Mouse (Mus musculus) natural killer cell, adult 2 months (primary cell): ENCODE measurements around the gene Vgll2.

Experiments
- DNase-seq, 2 experiments: peaks; one replicate each; pipeline ENCODE4 v3.0.0; 2022; ENCODE audit warnings: low spot score in 2 of 2

The Vgll2 gene

DNA sequence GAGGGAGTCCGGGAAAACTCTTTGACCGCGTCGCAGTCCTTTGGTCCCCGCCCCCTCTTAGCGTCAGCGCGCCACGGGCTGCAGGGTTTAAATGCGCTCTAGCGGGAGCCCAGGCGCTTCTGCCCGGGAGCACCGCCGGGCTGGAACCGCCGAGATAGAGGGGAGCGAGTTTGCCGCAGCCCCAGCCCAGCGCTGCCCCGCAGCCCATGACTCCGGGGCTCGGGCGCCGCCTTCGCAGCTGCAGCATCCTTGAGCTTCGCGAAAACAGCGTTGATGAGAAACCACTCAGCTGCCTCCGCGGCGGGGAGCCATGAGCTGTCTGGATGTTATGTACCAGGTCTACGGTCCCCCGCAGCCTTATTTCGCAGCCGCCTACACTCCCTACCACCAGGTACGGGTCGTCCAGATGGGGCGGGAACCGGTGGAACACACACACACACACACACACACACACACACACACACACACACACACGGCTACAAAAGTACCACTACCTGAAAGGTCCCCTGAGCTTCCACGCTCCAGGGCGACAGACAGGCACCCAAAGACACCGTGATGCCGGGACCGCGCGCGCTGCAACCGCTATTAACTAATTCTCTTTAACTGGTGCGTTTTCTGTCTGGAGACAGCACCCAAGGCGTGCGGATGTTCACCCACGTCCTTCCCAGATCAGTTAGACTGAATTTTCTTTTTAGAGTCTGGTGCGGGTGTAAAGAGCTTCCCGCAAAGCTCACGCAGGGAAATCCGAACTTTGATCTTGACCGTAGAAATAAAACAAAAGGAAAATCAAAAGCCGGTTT is at the start of gene Vgll2:
Gene Vgll2, plus strand, starts transcription at position 90 of the 800 bp plus-strand sequence.
- no peak for DNase-seq

DNA sequence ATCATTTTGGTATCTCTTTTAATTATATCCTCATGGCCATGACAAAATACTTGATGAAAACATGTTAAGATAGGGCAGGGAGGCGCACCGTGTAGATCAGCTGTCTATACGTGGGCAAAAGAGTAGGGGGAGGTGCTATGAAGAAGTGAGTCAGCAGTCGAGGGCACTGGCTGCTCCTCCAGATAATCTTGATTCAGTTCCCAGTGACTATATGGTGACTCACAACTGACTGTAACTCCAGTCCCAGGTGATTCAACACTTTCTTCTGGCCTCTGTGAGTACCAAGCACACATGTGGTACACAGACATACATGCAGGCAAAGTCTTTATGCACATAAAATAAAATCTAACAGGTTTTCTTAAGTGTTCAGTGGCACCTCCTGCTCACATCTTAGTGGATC is 47.2 kb upstream of the Vgll2 start:
- no peak for DNase-seq

DNA sequence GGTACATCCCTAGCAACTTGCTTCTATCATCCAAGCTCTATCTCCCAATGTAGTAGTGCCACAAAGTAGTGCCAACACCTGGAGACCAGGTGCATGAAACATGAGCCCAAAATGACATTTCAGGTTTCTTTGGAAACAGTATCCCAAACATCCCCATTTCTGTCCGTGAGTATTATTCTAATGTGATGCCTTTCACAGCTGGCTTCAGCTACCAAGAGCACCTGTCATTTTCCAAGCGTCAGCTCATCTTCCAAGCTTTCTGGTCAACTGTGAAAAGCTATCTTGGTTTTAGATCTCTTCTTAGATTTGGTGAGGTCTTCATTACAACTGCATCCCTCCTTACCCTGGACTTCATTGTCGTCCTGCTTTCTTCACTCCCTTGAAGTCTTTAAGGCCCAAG is 46.7 kb upstream of the Vgll2 start:
- no peak for DNase-seq

GRCm38 (mm10) chr10:51981651-51982050 is 40.7 kb upstream of the Vgll2 start:
- DNase-seq: no peak

DNA sequence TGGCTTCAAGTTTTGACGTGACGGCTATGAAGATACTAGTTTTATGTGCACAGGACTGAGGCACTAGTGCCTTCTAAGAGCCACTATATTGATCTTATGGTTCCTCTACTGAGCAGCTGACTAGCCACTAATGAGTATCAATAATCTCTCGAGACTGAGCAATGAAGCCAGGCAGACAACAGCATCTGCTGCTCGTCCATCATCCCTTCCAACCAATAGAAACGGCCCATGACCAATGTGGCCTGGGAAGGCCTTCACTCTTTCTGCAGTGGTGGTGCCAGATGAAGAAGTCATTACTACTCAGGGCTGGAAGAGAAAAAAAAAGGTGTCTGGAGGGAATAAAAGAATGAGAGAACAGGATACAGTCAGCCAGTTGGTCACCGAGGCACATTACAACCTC is 39.9 kb upstream of the Vgll2 start:
- DNase-seq: no peak

DNA sequence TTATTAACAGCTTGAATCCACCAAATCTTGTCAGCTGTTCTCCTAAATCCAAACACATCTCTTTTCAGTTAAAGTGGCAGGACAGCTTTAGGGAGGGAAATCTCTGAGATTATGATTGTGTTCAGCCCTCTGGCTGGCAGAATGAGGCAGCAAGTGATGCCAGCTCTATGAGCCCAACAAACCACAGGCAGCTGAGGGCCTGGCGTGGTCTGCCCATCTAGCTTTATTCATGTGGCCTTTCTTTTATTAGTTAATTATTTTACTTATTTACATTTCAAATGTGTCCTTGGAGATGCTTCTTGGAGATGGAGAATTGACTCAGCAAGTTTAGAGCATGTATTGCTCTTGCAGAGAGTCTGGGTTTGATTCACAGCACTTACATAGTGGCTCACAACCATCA is 3.8 kb upstream of the Vgll2 start:
- no peak for DNase-seq

DNA sequence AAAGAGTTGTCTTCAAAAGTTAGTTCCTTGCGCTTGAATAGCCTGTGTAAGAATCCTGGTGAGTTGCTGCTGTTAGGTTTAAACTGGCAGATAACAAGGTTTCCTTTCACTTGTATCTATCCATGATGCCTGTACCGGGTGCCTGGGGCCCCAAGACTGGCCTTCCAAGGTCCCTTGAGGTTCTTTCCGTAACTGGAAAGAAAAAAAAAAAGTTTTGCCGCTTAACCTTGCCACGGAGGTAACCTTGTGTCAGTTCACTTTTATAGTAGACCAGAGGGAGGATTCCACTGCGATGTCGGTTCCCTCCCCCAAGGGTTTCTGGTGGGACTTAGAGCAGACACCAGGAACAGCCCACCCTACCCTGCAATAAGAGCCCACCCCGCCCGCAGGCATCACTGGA is 1.1 kb upstream of the Vgll2 start:
- no peak for DNase-seq

DNA sequence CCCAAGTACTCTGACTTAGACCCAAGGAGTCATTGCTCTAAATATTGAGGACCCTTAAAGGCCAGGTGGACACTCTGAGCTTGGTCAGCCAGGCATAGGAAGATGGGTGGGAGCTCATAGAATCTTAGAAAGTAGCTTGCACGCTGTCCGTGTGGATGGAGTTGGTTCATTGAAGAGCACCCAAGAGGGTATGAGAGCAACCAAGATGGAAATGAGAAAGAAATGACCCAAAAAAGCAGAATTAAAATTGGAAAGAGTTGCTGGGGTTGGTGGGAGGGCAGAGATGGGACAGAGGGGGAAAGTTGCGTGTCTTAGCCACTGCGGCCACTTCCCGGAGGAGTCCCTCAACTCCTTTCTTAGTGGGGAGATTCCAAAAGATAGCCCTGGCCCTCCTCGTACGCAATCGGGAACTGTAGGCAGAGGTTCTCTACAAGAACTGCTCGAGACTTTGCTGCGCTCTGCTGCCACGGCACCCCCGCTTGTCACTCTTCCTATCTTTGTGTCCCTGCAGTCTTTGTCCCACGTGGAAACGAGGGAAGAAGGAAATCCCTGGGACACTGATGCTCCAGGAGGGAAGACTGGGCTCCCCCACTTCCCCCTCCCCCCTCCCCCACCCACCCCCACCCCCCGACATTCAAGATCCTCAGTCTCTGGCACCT is 437 bp upstream of the Vgll2 start:
- no peak for DNase-seq

DNA sequence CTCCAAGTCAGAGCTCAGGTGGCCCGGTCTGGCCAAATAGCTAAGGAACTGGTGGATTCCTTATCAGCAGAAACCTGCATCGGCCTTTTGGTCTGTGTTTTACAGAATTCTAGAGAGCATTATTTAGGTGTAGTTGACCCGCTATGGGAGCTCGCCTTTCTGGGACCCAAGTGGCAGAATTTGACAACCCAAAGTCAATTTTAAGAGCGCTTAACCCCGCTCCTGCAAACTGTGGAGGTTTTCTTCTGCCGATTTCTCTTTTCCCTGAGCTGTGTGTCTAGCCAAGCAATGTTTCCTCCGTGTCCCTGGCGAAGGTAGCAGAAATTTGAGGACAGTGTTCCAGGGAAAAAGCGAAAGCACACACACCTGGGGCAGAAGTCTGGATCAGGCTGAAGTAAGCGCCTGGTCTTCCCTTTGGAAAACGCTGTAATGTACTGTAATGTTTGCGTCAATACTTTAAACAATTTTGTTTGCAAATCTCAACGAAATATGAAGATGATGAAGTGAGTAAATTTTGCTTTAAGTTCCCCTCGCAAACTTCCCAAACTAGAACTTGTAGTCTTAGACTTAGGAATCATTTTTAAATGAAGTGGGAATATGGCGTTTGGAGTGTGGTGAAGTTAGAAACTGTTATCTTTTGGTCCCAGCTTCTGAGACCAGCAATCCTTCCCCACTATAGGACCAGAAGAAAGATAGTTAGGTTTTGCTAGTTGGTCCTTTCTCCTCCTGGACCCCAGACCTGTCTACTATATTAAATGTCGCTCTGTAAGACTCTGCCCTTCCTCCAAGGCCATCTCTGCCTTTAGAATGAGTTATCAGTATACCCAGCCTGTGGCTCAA is 1.1 kb downstream of the Vgll2 start:
- DNase-seq: no peak

- DNase-seq: no peak
These were observed 1.7 kb downstream of the Vgll2 start for GRCm38 (mm10) chr10:52024053-52024410.

DNA sequence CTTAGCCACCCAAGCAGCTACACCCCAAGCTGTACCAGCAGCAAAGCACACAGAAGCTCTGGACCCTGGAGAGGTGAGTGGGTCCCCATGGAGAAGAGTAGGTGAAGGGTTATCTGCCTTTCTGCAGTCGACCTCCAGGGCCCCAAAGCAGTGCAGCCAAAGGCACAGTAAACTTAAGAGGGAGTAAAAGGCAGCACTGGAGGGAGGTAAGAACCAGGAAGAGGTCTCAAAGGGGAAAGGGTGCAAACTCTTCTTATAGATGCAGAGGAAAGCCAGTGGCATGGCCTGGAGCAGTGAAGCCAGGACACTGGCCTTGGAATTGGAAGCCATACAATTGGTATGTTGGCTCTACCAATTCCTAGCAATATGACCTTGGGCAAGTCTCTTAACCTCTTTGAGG is 3.0 kb downstream of the Vgll2 start:
- DNase-seq: no peak

DNA sequence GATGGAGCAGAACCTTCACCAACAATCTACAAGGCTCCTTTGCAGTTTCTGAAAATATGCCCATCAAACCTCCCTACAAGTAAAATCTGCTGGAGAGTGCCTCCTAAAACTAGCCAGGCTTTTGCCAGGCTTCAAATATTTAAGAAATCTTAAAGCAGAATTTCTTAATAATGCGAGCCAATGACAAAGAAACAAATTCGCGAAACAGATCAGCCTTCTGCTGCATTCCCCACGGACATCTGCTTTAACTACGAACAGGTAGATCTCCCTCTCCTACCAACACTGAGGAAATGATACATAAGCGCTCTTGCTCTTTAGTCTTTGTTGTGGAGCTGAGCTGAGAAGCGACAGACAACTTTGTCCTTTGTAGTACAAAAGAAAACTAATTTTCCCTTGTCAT is 3.5 kb downstream of the Vgll2 start:
- DNase-seq: no peak

GRCm38 (mm10) chr10:52027161-52028035 is 5.1 kb downstream of the Vgll2 start:
- DNase-seq: no peak

GRCm38 (mm10) chr10:52028561-52029370 is 6.5 kb downstream of the Vgll2 start:
- no peak for DNase-seq

DNA sequence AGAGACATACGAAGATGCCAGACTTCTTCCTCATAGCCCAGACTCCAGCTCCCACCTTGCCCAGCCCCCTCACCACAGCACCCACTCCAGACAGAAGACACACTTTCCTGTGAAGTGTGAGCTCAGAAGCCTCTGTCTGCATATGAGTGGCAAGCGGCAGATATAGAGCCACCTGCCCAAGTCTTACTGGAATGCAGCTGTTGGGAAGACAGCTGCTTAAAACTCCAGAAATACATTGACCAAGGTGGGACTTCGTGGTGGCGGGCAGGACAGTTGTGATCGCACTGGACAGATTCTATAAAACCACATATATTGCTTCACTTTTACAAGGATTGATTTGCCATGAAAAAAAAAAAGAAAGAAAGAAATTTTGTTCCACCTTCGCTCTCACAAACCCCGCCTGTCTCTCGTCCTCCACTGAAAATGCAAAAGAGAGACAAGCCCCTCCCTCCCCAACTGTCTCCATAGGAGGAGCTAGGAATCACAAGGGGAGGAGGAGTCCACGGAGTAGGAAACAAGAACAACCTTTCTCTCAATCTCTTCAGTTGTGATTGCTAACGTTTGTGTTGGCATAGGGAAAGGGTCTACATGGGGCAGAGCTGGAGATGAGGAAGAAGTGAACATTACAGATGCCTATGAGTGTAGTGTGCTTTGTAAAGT is 7.2 kb downstream of the Vgll2 start:
- DNase-seq: no peak

- no peak for DNase-seq
These were observed 11.4 kb downstream of the Vgll2 start for GRCm38 (mm10) chr10:52033729-52034128.

GRCm38 (mm10) chr10:52039392-52039791 is 17.1 kb downstream of the Vgll2 start:
- DNase-seq: no peak

- DNase-seq: no peak
These were observed 20.8 kb downstream of the Vgll2 start for GRCm38 (mm10) chr10:52043086-52043485.

DNA sequence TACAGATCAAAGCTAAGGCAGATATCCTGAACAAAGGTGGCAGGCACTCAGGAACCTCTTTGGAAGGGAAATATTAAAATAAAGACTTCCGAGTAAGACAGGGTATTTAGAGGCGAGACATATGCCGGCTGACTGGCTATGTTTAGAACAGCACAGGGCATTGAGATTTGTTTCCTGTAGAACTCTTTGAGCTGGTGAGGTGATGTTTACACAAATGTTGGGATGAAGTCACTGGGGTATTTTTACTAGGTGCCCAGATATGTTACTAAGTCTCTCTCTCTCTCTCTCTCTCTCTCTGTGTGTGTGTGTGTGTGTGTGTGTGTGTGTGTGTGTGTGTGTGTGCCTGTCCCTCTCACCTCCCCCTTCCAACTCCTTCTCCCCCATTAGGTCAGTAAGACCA is 26.0 kb downstream of the Vgll2 start:
- DNase-seq: no peak

DNA sequence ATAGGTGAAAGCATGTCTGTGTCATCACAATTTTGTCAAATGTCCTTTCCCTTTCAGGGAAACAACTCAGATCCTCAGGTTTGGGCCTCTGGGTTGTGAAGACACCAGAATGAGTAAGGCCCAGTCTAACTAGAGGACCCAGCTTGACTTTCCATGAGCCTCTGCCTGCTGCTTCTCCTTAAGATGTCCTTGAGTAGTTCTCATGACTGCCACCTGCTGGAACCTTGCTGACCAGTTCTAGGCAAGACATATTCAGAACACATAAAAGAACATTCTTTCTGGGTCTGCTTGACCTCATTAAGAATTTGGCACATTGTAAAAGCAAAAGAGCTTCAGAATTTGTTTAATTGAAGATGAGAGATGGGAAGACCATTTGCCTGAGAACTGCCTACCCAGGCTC is 50.2 kb downstream of the Vgll2 start:
- no peak for DNase-seq
